Mouse (Mus musculus) hindbrain, embryonic 15.5 days (tissue): ENCODE data around the gene Gm20605. TPM values are rescaled to one million over a fixed set of nuclear protein-coding genes. Genes with fewer than 3 reads are reported as not detected.

Source experiments
- ATAC-seq: fragments of 200-750 bp; cut with Nextera tagmentation; 2 replicates; pipeline ENCODE4 v1.8.0; 2017; ENCODE audit warnings: low read depth, moderate number of reproducible peaks, moderate TSS enrichment; ENCODE audit not compliant: low FRiP score
- H3K27ac ChIP-seq: fragments of 300-500 bp; sonication (generic); replicated peaks from 2 replicates; pipeline ENCODE4 v1.5.1; 2015; ENCODE audit warnings: mild to moderate bottlenecking, inconsistent platforms
- H3K27me3 ChIP-seq: fragments of 300-500 bp; sonication (generic); 2 replicates; pipeline ENCODE4 v1.6.1; 2015; ENCODE audit warnings: control low read depth, inconsistent platforms
- H3K36me3 ChIP-seq: fragments of 300-500 bp; sonication (generic); 2 replicates; pipeline ENCODE4 v1.6.1; 2015; ENCODE audit warnings: control low read depth, inconsistent platforms
- H3K4me1 ChIP-seq: fragments of 300-500 bp; sonication (generic); replicated peaks from 2 replicates; pipeline ENCODE4 v1.6.1; 2015; ENCODE audit warnings: control low read depth, inconsistent platforms
- H3K4me2 ChIP-seq: fragments of 300-500 bp; sonication (generic); 2 replicates; pipeline ENCODE4 v1.6.1; 2015; ENCODE audit warnings: moderate library complexity, mild to moderate bottlenecking, inconsistent platforms
- H3K4me3 ChIP-seq: fragments of 300-500 bp; sonication (generic); 2 replicates; pipeline ENCODE4 v1.5.1; 2015; ENCODE audit warnings: mild to moderate bottlenecking, inconsistent platforms
- H3K9ac ChIP-seq: fragments of 300-500 bp; sonication (generic); 2 replicates; pipeline ENCODE4 v1.6.1; 2015; ENCODE audit warnings: inconsistent platforms
- H3K9me3 ChIP-seq: fragments of 300-500 bp; sonication (generic); 2 replicates; pipeline ENCODE4 v1.6.1; 2016; ENCODE audit warnings: control low read depth, inconsistent platforms
- WGBS: fragments of 180-500 bp; shearing (Covaris S2); methylation state at CpG from one replicate; pipeline ENCODE4 v1.1.7; 2015; 5-methylcytosine and 5-hydroxymethylcytosine counted together
- polyA plus RNA-seq: library from polyadenylated mRNA; unstranded; fragments of >200 nt; fragmentation: Nextera tagmentation; extraction: Ambion mirVana; gene quantifications from 2 replicates; pipeline ENCODE4 v1.2.1, GENCODE M21; 2015

Gm20605 gene
- polyA plus RNA-seq, 1 experiment from 2014 or later: 9.2 TPM

GRCm38 (mm10) chr5:137660064-137660688, 31.2 kb downstream of the Gm20605 start:
- no peaks in the 10 kb centered on the region for H3K9me3 ChIP-seq
- no peak overlapping the region for H3K9ac ChIP-seq
- H3K4me3 ChIP-seq: no peak overlapping the region
- H3K4me1 ChIP-seq: 0 out of 2 replicates have a peak, but pooled peaks cover 3% of the 10 kb centered on the region
- no peaks in the 10 kb centered on the region for H3K27me3 ChIP-seq
- no peak for ATAC-seq
- 94% methylated on average over 6 of the region's 6 CpGs for WGBS
- H3K36me3 ChIP-seq: peaks cover 32% of the 10 kb centered on the region
- H3K4me2 ChIP-seq: no peak overlapping the region
- no peak overlapping the region for H3K27ac ChIP-seq

GRCm38 (mm10) chr5:137663057-137663456, 34.1 kb downstream of the Gm20605 start:
- no peak overlapping the region for H3K4me2 ChIP-seq
- ATAC-seq: no peak

GRCm38 (mm10) chr5:137668971-137669370, 40.0 kb downstream of the Gm20605 start:
- Histone ChIP-seq H3K4me1 (peaks cover 9% of the 10 kb centered on the region; the same call in 1 of the 2 replicates), H3K9ac (no peak overlapping the region), H3K36me3 (peaks cover 25% of the 10 kb centered on the region), H3K27me3 (no peaks in the 10 kb centered on the region), H3K27ac (peak overlapping the region; percentile 51; the same call in 1 of the 2 replicates), H3K9me3 (no peaks in the 10 kb centered on the region), H3K4me2 (no peak overlapping the region), H3K4me3 (no peak overlapping the region)
- ATAC-seq: no peak
- WGBS: 64% methylated on average over 10 of the region's 10 CpGs

More at GRCm38 (mm10) chr5:137663057-137663456, 34.1 kb downstream of the Gm20605 start:
- Histone ChIP-seq H3K27ac (no peak overlapping the region), H3K9me3 (no peaks in the 10 kb centered on the region), H3K9ac (no peak overlapping the region), H3K36me3 (peaks cover 50% of the 10 kb centered on the region), H3K27me3 (no peaks in the 10 kb centered on the region), H3K4me3 (no peak overlapping the region), H3K4me1 (no peaks in the 10 kb centered on the region)
- 74% methylated on average over 9 of the region's 9 CpGs for WGBS

- no peaks in the 10 kb centered on the region for H3K27me3 ChIP-seq
- H3K4me1 ChIP-seq: peaks cover 9% of the 10 kb centered on the region; the same call in 1 of the 2 replicates
- H3K9ac ChIP-seq: no peak overlapping the region
- H3K4me2 ChIP-seq: no peak overlapping the region
- 92% methylated on average over 1 of the region's 1 CpGs for WGBS
- ATAC-seq: no peak
- H3K27ac ChIP-seq: no peak overlapping the region; the same call in 1 of the 2 replicates
- no peak overlapping the region for H3K4me3 ChIP-seq
- H3K9me3 ChIP-seq: no peaks in the 10 kb centered on the region
- peaks cover 18% of the 10 kb centered on the region for H3K36me3 ChIP-seq
Measured at GRCm38 (mm10) chr5:137670240-137670639, 41.3 kb downstream of the Gm20605 start.

GRCm38 (mm10) chr5:137671443-137672240, 42.7 kb downstream of the Gm20605 start:
- peaks cover 5% of the 10 kb centered on the region for H3K36me3 ChIP-seq
- H3K27ac ChIP-seq: no peak overlapping the region
- no peaks in the 10 kb centered on the region for H3K9me3 ChIP-seq
- WGBS: 44% methylated on average over 9 of the region's 9 CpGs
- no peak overlapping the region for H3K9ac ChIP-seq
- no peak overlapping the region for H3K4me3 ChIP-seq
- H3K4me2 ChIP-seq: no peak overlapping the region
- ATAC-seq: no peak
- peaks cover 9% of the 10 kb centered on the region; the same call in 1 of the 2 replicates for H3K4me1 ChIP-seq
- H3K27me3 ChIP-seq: no peaks in the 10 kb centered on the region

- Histone ChIP-seq H3K9ac (no peak overlapping the region), H3K27me3 (no peaks in the 10 kb centered on the region), H3K4me2 (no peak overlapping the region), H3K9me3 (no peaks in the 10 kb centered on the region), H3K27ac (no peak overlapping the region), H3K36me3 (no peaks in the 10 kb centered on the region), H3K4me3 (no peak overlapping the region), H3K4me1 (peaks cover 9% of the 10 kb centered on the region; the same call in 1 of the 2 replicates)
- no peak for ATAC-seq
- WGBS: 81% methylated on average over 5 of the region's 5 CpGs
Measured at GRCm38 (mm10) chr5:137672361-137672760, 43.4 kb downstream of the Gm20605 start.

GRCm38 (mm10) chr5:137673015-137673414, 44.0 kb downstream of the Gm20605 start:
- Histone ChIP-seq H3K36me3 (no peaks in the 10 kb centered on the region), H3K4me3 (no peak overlapping the region), H3K4me2 (no peak overlapping the region), H3K9me3 (no peaks in the 10 kb centered on the region), H3K27ac (no peak overlapping the region), H3K4me1 (peaks cover 9% of the 10 kb centered on the region; the same call in 1 of the 2 replicates), H3K27me3 (no peaks in the 10 kb centered on the region), H3K9ac (no peak overlapping the region)
- ATAC-seq: no peak
- WGBS: 93% methylated on average over 6 of the region's 6 CpGs

GRCm38 (mm10) chr5:137674786-137675185, 45.8 kb downstream of the Gm20605 start:
- Histone ChIP-seq H3K9me3 (no peaks in the 10 kb centered on the region), H3K4me2 (no peak overlapping the region), H3K4me1 (peaks cover 9% of the 10 kb centered on the region; the same call in 1 of the 2 replicates), H3K27ac (no peak overlapping the region), H3K9ac (no peak overlapping the region), H3K27me3 (no peaks in the 10 kb centered on the region), H3K36me3 (no peaks in the 10 kb centered on the region), H3K4me3 (no peak overlapping the region)
- no peak for ATAC-seq
- 94% methylated on average over 8 of the region's 8 CpGs for WGBS

- WGBS: 97% methylated on average over 8 of the region's 8 CpGs
- Histone ChIP-seq H3K4me2 (no peak overlapping the region), H3K27me3 (no peaks in the 10 kb centered on the region), H3K27ac (no peak overlapping the region), H3K4me1 (peaks cover 14% of the 10 kb centered on the region), H3K9me3 (no peaks in the 10 kb centered on the region), H3K36me3 (no peaks in the 10 kb centered on the region), H3K4me3 (no peak overlapping the region), H3K9ac (no peak overlapping the region)
- ATAC-seq: no peak
Measured at GRCm38 (mm10) chr5:137677859-137678258, 48.9 kb downstream of the Gm20605 start.

GRCm38 (mm10) chr5:137678736-137679135, 49.8 kb downstream of the Gm20605 start:
- ATAC-seq: no peak
- WGBS: 86% methylated on average over 3 of the region's 3 CpGs

GRCm38 (mm10) chr5:137679726-137680125, 50.8 kb downstream of the Gm20605 start:
- Histone ChIP-seq H3K4me1 (peaks cover 25% of the 10 kb centered on the region), H3K9me3 (no peaks in the 10 kb centered on the region), H3K36me3 (no peaks in the 10 kb centered on the region), H3K27ac (no peak overlapping the region), H3K9ac (no peak overlapping the region), H3K4me2 (no peak overlapping the region), H3K4me3 (no peak overlapping the region), H3K27me3 (no peaks in the 10 kb centered on the region)
- WGBS: 86% methylated on average over 4 of the region's 4 CpGs
- ATAC-seq: no peak

More at GRCm38 (mm10) chr5:137678736-137679135, 49.8 kb downstream of the Gm20605 start:
- Histone ChIP-seq H3K36me3 (no peaks in the 10 kb centered on the region), H3K4me3 (no peak overlapping the region), H3K9me3 (no peaks in the 10 kb centered on the region), H3K4me1 (peaks cover 23% of the 10 kb centered on the region), H3K9ac (no peak overlapping the region), H3K27ac (no peak overlapping the region), H3K27me3 (no peaks in the 10 kb centered on the region), H3K4me2 (no peak overlapping the region)

GRCm38 (mm10) chr5:137682526-137682925, 53.6 kb downstream of the Gm20605 start:
- Histone ChIP-seq H3K9me3 (no peaks in the 10 kb centered on the region), H3K4me3 (no peak overlapping the region), H3K4me1 (peaks cover 25% of the 10 kb centered on the region), H3K27ac (no peak overlapping the region), H3K4me2 (peak overlapping the region; percentile 74), H3K27me3 (no peaks in the 10 kb centered on the region), H3K9ac (no peak overlapping the region), H3K36me3 (no peaks in the 10 kb centered on the region)
- ATAC-seq: no peak
- 67% methylated on average over 6 of the region's 6 CpGs for WGBS
